Mouse (Mus musculus) megakaryocyte, adult 5-6 weeks (primary cell): Measurements from ENCODE around the gene 2610021A01Rik. TPM values are rescaled to one million over a fixed set of nuclear protein-coding genes. Genes with fewer than 3 reads are reported as not detected.
"Not testable (repeated sequence)": the region's sequence is repeated elsewhere in the genome, so short reads cannot be mapped to it uniquely, and the experiment has no call there.

ENCODE experiments used
- ATAC-seq: 2 replicates; pipeline ENCODE4 v1.8.0; 2016; ENCODE audit warnings: mild to moderate bottlenecking, inconsistent platforms; ENCODE audit not compliant: poor library complexity, severe bottlenecking
- total RNA-seq, 2 experiments: library from RNA; stranded (forward) in 1 of 2; stranded (reverse) in 1 of 2; fragments of 153-499, 151-499 nt in 1 of 2; fragments of 221-1000, 200-1000 nt in 1 of 2; gene quantifications; 2 replicates each; pipeline versions ENCODE4 v1.2.3 to v1.2.4; 2015 to 2017

Gene 2610021A01Rik
- total RNA-seq (2015) = 10.3 and 10.6 TPM in 2 replicates
- total RNA-seq (2017) = 7.8 and 8.7 TPM in 2 replicates

DNA sequence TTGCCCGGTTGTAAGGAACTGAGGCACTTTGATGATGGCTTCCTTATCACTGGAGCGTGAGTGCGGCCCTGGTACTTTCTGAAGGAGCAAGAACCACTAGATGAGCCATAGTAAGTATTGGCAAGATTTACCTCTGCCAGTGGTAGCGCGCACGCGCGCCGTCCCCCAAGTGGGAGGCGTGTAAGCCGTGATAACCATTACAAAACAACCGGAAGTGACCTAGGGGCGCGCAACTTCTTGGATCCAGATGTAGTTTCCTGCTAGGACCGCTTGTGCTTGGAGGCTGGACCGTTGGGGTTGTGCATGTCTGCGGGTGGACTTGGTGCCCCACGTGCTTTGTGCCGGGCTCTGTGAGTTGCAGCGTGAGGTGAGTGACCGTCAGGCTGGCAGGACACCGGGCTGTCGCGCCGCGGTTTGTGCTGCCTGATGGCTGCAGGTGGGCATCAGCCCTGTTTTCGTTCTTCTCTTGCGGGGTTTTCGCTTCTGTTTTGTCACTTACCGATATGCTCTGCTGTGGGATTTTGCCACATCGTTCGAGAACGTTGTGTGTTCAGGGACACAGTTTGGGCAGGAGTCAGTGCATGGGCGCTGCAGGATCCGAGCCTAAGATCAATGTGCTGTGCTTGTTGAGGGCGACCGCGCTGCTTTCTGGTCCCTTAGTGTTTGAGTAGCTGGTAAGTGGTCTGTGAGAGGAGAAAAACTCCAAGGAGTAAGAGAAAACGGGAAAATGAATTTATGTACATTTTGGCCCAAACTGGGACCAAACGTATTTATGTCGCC, at the start of gene 2610021A01Rik:
TSS of gene 2610021A01Rik (plus strand) at position 197 of the 780 bp plus-strand sequence.
- peak; percentile 98 for ATAC-seq

DNA sequence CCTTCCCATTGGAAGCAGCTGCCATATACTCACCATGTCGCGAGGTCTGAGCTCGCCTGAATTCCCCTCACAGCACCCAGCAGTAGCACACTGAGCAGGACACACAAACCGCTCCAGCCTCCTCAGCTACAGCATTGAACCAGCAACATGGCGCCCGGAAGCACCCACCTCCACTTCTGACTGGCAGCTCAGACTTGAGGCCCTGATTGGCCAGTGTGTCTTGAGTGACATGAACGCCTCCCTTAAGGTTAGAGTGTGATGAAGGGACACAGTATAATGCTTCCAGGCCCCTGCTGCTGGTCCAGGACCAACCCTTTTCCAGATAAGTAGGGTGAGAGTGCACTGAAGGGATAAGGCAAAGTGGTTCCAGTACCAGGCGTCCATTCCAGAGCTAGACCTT, 38.3 kb upstream of the 2610021A01Rik start:
- ATAC-seq = no peak

DNA sequence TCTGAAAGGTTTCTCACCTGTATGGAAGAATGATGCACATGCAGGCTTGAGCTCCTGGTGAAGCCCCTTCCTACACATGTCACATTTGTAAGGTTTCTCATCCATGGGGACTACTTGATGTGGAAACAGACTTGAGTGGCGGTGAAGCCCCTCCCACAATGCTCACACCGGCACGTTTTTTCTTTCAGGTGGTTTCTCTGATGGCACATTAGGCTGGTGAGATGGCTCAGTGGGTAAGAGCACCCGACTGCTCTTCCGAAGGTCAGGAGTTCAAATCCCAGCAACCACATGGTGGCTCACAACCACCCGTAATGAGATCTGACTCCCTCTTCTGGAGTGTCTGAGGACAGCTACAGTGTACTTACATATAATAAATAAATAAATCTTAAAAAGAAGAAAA, 25.5 kb upstream of the 2610021A01Rik start, which contains the start of gene Gm6871:
TSS of gene Gm6871 (minus strand) at position 101 of the 400 bp plus-strand sequence.
- not testable (repeated sequence) for ATAC-seq

GRCm38 (mm10) chr7:41577956-41578355, 21.1 kb upstream of the 2610021A01Rik start:
- ATAC-seq = no peak

GRCm38 (mm10) chr7:41582028-41582427, 17.0 kb upstream of the 2610021A01Rik start:
- ATAC-seq = no peak

- not testable (repeated sequence) for ATAC-seq
Measured at GRCm38 (mm10) chr7:41587831-41588230, 11.2 kb upstream of the 2610021A01Rik start.

GRCm38 (mm10) chr7:41598615-41599014, 415 bp upstream of the 2610021A01Rik start:
- ATAC-seq = no peak

DNA sequence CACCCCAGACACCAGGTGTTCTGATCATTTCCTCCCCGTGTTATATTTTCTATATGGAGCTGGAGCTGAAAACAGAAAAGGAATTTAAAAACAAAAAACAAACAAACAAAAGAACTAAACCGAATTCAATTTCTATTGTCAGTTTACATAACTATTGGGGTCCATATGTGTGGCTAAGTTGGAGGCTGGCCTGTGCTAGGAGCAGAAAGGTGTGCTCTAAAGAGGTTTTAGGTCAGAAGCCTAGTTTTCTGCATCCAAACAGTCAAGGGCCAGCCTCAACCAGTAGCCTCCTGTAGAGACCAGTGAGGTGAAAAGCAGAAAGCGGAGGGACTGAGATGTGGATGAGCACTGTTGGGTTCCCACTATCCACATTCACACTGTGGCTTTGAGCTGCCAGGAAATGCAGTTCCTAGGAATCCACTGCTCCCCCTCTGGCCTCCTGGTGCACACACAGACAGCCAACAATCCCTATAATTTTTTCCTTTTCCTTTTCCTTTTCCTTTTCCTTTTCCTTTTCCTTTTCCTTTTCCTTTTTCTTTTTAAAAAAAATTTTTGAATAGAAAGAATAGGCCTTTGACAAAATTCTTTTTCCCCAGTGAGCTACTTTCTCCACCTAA, 1.0 kb downstream of the 2610021A01Rik start:
- no peak for ATAC-seq

- no peak for ATAC-seq
Measured at GRCm38 (mm10) chr7:41611654-41612053, 12.6 kb downstream of the 2610021A01Rik start.

DNA sequence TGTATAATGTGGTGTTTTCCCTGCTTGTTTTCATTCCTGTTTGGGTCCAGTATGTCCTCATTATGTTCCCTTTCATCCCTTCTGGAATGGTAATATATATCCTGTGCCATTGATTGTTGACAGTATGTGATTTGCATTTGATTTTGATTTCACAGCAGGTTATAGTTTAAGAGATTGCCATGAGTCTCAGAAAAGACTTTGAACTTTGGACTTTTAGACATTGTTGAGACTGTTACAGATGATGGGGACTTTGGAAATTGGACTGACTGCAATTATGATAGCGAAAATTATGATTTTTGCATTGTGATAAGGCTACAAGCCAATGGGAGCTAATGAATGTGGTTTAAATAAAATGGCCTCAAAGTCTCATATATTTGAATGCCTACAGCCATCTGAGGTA, 17.2 kb downstream of the 2610021A01Rik start:
- not testable (repeated sequence) for ATAC-seq

DNA sequence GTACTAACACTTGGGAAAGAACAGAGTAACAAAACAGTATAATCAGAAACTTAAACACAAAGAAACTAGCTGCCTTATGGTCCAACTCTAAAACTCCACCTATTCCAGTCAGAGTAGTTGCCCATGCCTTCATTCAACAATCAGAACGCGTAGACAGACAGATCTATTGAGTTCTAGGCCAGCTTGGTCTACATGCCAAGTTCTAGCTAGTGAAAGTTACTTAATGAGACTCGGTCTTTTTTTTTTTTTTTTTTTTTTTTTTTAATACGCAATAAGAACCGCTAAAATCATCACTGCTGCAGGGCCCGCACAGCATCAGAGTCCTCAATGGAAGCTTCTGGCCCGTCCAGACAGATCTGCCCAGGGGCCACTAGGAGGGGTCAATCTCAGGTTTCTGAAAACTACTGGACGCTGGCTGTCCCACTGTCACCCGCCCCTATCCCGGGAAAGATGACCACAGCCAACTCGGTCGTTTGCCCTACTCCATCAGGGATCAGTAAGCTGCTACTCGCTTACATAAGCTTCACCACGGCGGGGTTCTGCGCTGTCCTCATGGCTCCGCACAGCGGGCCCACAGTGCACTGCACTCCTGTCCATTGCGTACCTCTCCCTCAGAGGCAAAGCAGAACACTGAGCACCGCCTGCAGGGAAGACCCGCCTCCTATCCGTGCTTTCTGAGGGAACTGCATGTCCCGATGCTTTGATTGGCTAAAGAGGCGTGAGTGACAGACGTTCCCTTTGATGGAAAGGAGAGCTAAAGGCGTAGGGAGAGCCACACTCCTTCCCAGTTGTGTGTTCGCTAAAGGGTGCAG, 33.6 kb downstream of the 2610021A01Rik start, which contains the start of gene Zfp788:
TSS of gene Zfp788 (plus strand) at position 795 of the 812 bp plus-strand sequence.
- peak; percentile 91 for ATAC-seq

DNA sequence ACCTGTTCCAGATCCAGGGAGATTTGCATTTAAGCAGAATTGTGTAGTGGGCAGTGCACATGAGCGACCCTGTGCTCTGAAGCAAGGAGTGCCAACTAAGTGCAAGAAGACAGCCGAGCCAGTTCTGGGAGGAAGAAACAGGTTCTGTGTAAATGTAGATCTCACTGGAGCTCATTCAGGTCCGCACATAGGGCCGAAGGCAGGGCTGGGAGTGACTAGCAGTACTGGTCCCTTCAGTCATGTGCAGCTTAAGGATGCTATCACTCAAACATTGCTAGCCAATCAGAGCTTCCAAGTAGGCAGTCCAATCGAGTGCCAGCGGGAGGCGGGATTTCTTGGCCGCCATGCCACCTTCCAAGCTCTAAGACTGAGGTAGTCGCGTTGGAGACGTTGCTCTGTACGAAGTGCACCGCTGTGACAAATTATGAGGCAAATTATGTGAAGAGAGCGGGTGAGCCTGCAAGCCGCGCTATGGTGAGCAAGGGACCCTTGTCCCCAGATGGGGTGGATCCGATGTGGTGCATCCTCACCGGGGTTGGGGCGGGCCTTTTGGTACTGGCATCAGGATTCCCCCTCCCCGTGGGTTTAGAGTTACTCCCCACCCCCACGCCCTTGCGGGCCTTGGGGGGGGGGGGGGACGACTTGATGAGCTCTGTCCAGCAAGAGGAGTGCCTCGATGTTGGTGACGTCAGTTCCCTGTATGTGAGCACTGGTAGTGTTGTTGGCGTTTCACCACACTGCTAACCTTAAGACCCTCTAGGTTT, 34.4 kb downstream of the 2610021A01Rik start:
- peak; percentile 85 for ATAC-seq

DNA sequence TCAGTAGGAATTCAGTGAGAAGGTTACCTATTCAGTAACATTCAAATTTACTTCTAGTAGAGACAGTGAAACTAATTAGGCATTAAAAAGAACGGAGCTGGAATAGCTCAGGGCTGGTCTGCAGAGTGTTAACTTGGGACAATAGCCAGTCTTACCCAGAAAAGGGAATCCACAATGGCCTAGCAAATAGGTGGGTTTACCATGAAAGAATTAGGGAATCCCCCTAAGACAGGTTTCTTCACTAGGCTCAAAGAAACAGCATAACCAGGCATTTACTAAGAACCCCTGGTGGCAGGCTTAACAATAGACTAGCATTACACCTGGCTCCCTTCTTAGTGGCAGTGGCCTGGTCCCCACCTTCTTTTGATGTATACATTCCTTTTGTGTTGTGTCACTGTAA, 75.3 kb downstream of the 2610021A01Rik start:
- ATAC-seq = not testable (repeated sequence)

Other genes with a start within 250 kb of the 2610021A01Rik start
- 15.2 and 25.2 TPM in 2 replicates for gene AI987944, start 205.9 kb upstream of the 2610021A01Rik start, total RNA-seq (2015)
- 24.0 and 26.9 TPM in 2 replicates for gene AI987944, start 205.9 kb upstream of the 2610021A01Rik start, total RNA-seq (2017)
- gene Vmn2r57, start 150.5 kb upstream of the 2610021A01Rik start, total RNA-seq (2015) = not detected in 2 replicates
- not detected in 2 replicates for gene Vmn2r57, start 150.5 kb upstream of the 2610021A01Rik start, total RNA-seq (2017)
- not detected in 2 replicates for gene Gm20449, start 99.8 kb upstream of the 2610021A01Rik start, total RNA-seq (2015)
- gene Gm20449, start 99.8 kb upstream of the 2610021A01Rik start, total RNA-seq (2017) = not detected in 2 replicates
- 5.4 and 8.5 TPM in 2 replicates for gene AW146154, start 99.3 kb upstream of the 2610021A01Rik start, total RNA-seq (2015)
- 7.4 and 7.9 TPM in 2 replicates for gene AW146154, start 99.3 kb upstream of the 2610021A01Rik start, total RNA-seq (2017)
- not detected in 2 replicates for gene Gm6871, start 25.6 kb upstream of the 2610021A01Rik start, total RNA-seq (2015)
- gene Gm6871, start 25.6 kb upstream of the 2610021A01Rik start, total RNA-seq (2017) = not detected in 2 replicates
- gene Zfp788, start 34.0 kb downstream of the 2610021A01Rik start, total RNA-seq (2015) = 4.6 and 10.9 TPM in 2 replicates
- 4.7 and 8.2 TPM in 2 replicates for gene Zfp788, start 34.0 kb downstream of the 2610021A01Rik start, total RNA-seq (2017)